Mouse (Mus musculus): ENCODE measurements around the gene Sh3bgrl3. TPM values are rescaled to one million over a fixed set of nuclear protein-coding genes. Genes with fewer than 3 reads are reported as not detected.

Gene Sh3bgrl3
- total and polyA plus RNA-seq, 3 experiments = 122 to 414 TPM; not detected in 1

DNA sequence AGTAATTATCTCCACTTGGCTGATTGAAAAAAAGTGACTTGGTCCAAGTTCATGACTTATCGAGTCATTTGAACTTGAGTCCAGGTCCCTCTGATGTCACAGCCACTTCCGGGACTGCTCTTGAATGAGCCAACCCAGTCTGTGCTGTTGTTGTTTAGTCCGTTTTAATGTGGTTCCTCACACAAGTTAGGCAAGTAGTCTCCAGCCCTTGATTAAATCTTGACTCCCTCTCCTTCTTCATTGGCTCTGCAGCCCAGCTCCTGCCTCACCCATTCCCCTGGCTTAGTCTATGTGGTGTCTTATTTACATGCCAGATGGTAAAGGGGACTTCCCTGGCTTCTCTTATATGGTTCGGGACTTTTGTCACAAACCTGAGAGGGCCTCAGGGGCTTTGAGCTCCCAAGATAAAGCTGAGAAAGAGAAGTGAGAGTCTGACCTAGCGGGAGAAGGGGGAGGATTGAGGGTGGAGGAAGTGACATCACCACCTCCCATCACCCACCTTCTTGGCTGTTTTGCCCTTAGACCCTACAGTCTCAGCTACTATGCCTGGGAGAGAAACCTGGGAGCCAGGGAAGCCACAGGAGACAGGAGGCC, 31.5 kb downstream of the Sh3bgrl3 start (continued):
- TF ChIP-seq MAFK (IDR thresholded peaks at IDR 0.05; ENCODE audit: borderline replicate concordance, low read depth, low read length) (no peak), SIN3A (IDR thresholded peaks at IDR 0.05; ENCODE audit: low read length) (peak; percentile 45; the same call in 1 of the 2 replicates)

- peaks cover 6 to 21% of the 10 kb centered on the region in 2 experiments for H3K4me1 ChIP-seq (ENCODE audit: control insufficient read depth in 1 of 2, insufficient read depth in 2 of 2, low read length in 2 of 2)
These were observed 32.5 kb downstream of the Sh3bgrl3 start for GRCm38 (mm10) chr4:134096120-134096519.

DNA sequence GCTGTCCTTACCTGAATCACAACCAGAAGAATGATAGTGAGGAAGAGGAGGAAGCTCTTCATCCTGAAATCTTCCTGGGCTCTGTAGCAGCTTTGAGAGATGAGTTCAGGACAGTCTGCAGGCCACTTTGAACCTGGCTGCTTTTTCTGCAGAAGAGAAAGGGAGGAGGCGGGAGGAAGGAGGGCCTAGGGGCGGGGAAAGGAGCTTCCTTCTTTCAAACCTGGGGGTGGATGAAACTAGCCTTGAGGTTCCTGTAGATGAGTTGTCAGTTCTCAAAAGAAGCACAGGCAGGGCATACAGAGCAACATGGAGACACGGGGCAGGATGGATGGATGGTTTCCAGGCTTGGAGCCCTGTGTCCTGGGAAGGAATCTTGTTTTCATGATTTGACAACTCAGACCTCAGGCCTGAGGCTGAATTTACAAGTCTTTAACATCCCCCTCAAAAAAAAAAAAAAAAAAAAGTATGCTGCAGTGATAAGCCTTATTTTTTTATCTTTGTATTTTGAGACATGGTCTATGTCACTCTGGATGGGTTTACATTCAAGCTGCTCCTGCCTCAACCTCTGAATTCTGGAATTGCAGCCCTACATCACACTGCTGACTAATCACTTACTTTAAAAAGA, 33.6 kb downstream of the Sh3bgrl3 start, which contains the start of gene Cd52:
Cd52 (minus strand) TSS at position 160 of the 625 bp plus-strand sequence.
- peak in 1 of 2 experiments; percentile 31; a peak in 1 of 4 replicates for TF ChIP-seq POLR2A (IDR thresholded peaks at IDR 0.05; ENCODE audit: control insufficient read depth in 1 of 2, insufficient read depth in 1 of 2, low read depth in 1 of 2, low read length in 2 of 2, poor library complexity in 1 of 2)
- no peak for TF ChIP-seq POLR2AphosphoS2 (IDR thresholded peaks at IDR 0.05; ENCODE audit: low read length)
- peak; percentile 34 for TF ChIP-seq GATA1 (IDR thresholded peaks at IDR 0.05; ENCODE audit: low read depth, low read length)
- no peak for TF ChIP-seq MYB (IDR thresholded peaks at IDR 0.05; ENCODE audit: low read depth, low read length)
- no peak for TF ChIP-seq MYC (IDR thresholded peaks at IDR 0.05; ENCODE audit: low read depth, low read length)
- TF ChIP-seq ZMIZ1 (IDR thresholded peaks at IDR 0.05; ENCODE audit: low read depth, low read length) = no peak
- TF ChIP-seq USF1 (IDR thresholded peaks at IDR 0.05; ENCODE audit: low read depth, low read length) = no peak
- no peak for TF ChIP-seq MAX (IDR thresholded peaks at IDR 0.05; ENCODE audit: low read length)
- no peak for TF ChIP-seq CTCF (IDR thresholded peaks at IDR 0.05 in 2 of 3, conservative IDR thresholded peaks at IDR 0.05 in 1 of 3; ENCODE audit: control insufficient read depth in 1 of 3, insufficient read depth in 1 of 3, low read depth in 2 of 3, low read length in 3 of 3, poor library complexity in 1 of 3, severe bottlenecking in 1 of 3)
- no peak for TF ChIP-seq NELFE (IDR thresholded peaks at IDR 0.05; ENCODE audit: low read depth, low read length)
- TF ChIP-seq MAZ (IDR thresholded peaks at IDR 0.05; ENCODE audit: low read depth, low read length) = 0 out of 2 replicates have a peak, but pooled peaks have one; percentile 36
- TF ChIP-seq ELF1 (IDR thresholded peaks at IDR 0.05; ENCODE audit: low read depth, low read length) = no peak
- no peak for TF ChIP-seq BHLHE40 (IDR thresholded peaks at IDR 0.05; ENCODE audit: borderline replicate concordance, low read depth, low read length)
- TF ChIP-seq SIN3A (IDR thresholded peaks at IDR 0.05; ENCODE audit: low read length) = peak; percentile 42; the same call in 1 of the 2 replicates
- no peak for TF ChIP-seq SMC3 (IDR thresholded peaks at IDR 0.05; ENCODE audit: low read depth, low read length)
- peak; percentile 95 for TF ChIP-seq ZNF384 (IDR thresholded peaks at IDR 0.05; ENCODE audit: low read depth, low read length)
- 0 out of 2 replicates have a peak, but pooled peaks have one; percentile 23 for TF ChIP-seq MAFK (IDR thresholded peaks at IDR 0.05; ENCODE audit: borderline replicate concordance, low read depth, low read length)
- TF ChIP-seq ZC3H11A (IDR thresholded peaks at IDR 0.05; ENCODE audit: low read depth, low read length) = no peak
- H3K36me3 ChIP-seq (ENCODE audit: control insufficient read depth in 1 of 2, insufficient read depth in 2 of 2, low read length in 2 of 2) = peaks cover 0 to 11% of the 10 kb centered on the region in 2 experiments; a peak in 2 of 4 replicates
- no peak within 1 kb of the TSS; the same call in 1 of the 2 replicates for H3K27ac ChIP-seq (ENCODE audit: control insufficient read depth, low read depth, low read length)
- H3K9me3 ChIP-seq (replicated peaks; ENCODE audit: insufficient read depth, low read length) = no peaks in the 10 kb centered on the region
- H3K4me1 ChIP-seq (ENCODE audit: control insufficient read depth in 1 of 2, insufficient read depth in 2 of 2, low read length in 2 of 2) = peaks cover 6 to 21% of the 10 kb centered on the region in 2 experiments
- DNase-seq (ENCODE audit: low read depth, low spot score) = peak; percentile 87
- H3K79me2 ChIP-seq (ENCODE audit: control insufficient read depth, insufficient read depth, low read length, poor library complexity) = no peaks in the 10 kb centered on the region
- H3K9ac ChIP-seq (ENCODE audit: control insufficient read depth, low read depth, low read length, poor library complexity, severe bottlenecking) = no peak within 1 kb of the TSS
- H3K27me3 ChIP-seq (ENCODE audit: control insufficient read depth in 1 of 2, insufficient read depth in 2 of 2, low read length in 2 of 2) = no peaks in the 10 kb centered on the region
- H3K4me3 ChIP-seq (ENCODE audit: control insufficient read depth in 1 of 2, insufficient read depth in 1 of 2, low read depth in 2 of 2, low read length in 2 of 2) = no peak within 1 kb of the TSS

More at GRCm38 (mm10) chr4:134096120-134096519, 32.5 kb downstream of the Sh3bgrl3 start:
- H3K9me3 ChIP-seq (replicated peaks; ENCODE audit: insufficient read depth, low read length) = no peaks in the 10 kb centered on the region
- H3K27me3 ChIP-seq (ENCODE audit: control insufficient read depth in 1 of 2, insufficient read depth in 2 of 2, low read length in 2 of 2) = no peaks in the 10 kb centered on the region
- no peak overlapping the region for H3K9ac ChIP-seq (ENCODE audit: control insufficient read depth, low read depth, low read length, poor library complexity, severe bottlenecking)
- no peak for DNase-seq (ENCODE audit: low read depth, low spot score)
- no peaks in the 10 kb centered on the region for H3K79me2 ChIP-seq (ENCODE audit: control insufficient read depth, insufficient read depth, low read length, poor library complexity)
- peaks cover 0 to 11% of the 10 kb centered on the region in 2 experiments; a peak in 2 of 4 replicates for H3K36me3 ChIP-seq (ENCODE audit: control insufficient read depth in 1 of 2, insufficient read depth in 2 of 2, low read length in 2 of 2)
- H3K4me3 ChIP-seq (ENCODE audit: control insufficient read depth in 1 of 2, insufficient read depth in 1 of 2, low read depth in 2 of 2, low read length in 2 of 2) = no peak overlapping the region
- TF ChIP-seq BHLHE40 (IDR thresholded peaks at IDR 0.05; ENCODE audit: borderline replicate concordance, low read depth, low read length) = no peak
- TF ChIP-seq MYB (IDR thresholded peaks at IDR 0.05; ENCODE audit: low read depth, low read length) = no peak
- no peak for TF ChIP-seq MAFK (IDR thresholded peaks at IDR 0.05; ENCODE audit: borderline replicate concordance, low read depth, low read length)
- TF ChIP-seq ZMIZ1 (IDR thresholded peaks at IDR 0.05; ENCODE audit: low read depth, low read length) = no peak
- no peak for TF ChIP-seq KAT2A (conservative IDR thresholded peaks at IDR 0.05; ENCODE audit: low read depth, low read length)
- TF ChIP-seq ZNF384 (IDR thresholded peaks at IDR 0.05; ENCODE audit: low read depth, low read length) = no peak
- no peak for TF ChIP-seq SMC3 (IDR thresholded peaks at IDR 0.05; ENCODE audit: low read depth, low read length)
- no peak for TF ChIP-seq POLR2AphosphoS2 (IDR thresholded peaks at IDR 0.05; ENCODE audit: low read length)
- TF ChIP-seq NRF1 (IDR thresholded peaks at IDR 0.05; ENCODE audit: insufficient read depth, low read depth, low read length, poor library complexity, severe bottlenecking) = no peak
- H3K27ac ChIP-seq (ENCODE audit: control insufficient read depth, low read depth, low read length) = no peak overlapping the region

Measured in MEL (cell line).